Comparison of ENCODE assay signal across 23 mouse cellular contexts in the genomic region with DNA sequence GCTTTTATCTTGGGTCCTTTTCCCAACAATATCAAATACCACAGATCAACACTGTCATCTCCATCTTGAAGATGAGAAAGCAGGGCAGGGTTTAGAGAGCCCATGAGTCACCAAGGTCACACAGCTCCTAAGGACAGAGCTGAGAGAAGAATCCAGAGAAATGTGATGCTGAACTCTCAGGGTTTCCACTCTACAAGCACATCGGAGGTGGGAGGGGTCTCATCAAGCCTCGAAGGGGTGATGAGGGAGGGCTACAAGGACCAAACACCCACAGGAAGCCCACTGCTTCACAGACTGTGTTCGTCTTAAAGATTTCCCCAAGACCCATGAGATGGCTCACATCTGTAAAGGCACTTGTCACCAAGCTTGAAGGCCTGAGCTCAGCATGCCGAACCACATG. TPM values are rescaled to one million over a fixed set of nuclear protein-coding genes. Genes with fewer than 3 reads are reported as not detected.
A peak's percentile ranks its signal among the peaks of the same experiment; 100 is the strongest.
DNase-seq lines count a peak whose midpoint lies in the region; ATAC-seq and TF ChIP-seq lines count a peak whose summit lies in the region.
"Had no signal": no experiment of that assay in that cellular context is flagged by ENCODE, and none has a peak within 500 bp of the region (broad histone marks: within the 10 kb centered on the region; RNA-seq: fewer than 3 reads in every experiment).

No protein-coding gene starts in this region.

- ATAC-seq in heart, embryonic 13.5 days (ENCODE audit: extremely low read depth, insufficient number of reproducible peaks, low FRiP score, low TSS enrichment), result no peak
- no peak for ATAC-seq in liver, embryonic 13.5 days (ENCODE audit: low read depth)
- ATAC-seq in liver, postnatal 0 days, result no peak
- ATAC-seq: activated CD4-positive, CD25-positive, alpha-beta regulatory T cell, adult 4 months; intestine, embryonic 15.5 days; Patski had no signal

- no peak for TF ChIP-seq EP300 in liver, postnatal 0 days (IDR thresholded peaks at IDR 0.05; ENCODE audit: low read depth)

- WGBS in heart, embryonic 13.5 days, result 58% methylated on average over 4 of the region's 4 CpGs
- WGBS in liver, embryonic 13.5 days (ENCODE audit: insufficient replicate concordance), result 61% methylated on average over 4 of the region's 4 CpGs
- WGBS in liver, postnatal 0 days (ENCODE audit: insufficient replicate concordance), result 79% methylated on average over 4 of the region's 4 CpGs

- no peaks in the 10 kb centered on the region for H3K27me3 ChIP-seq in heart, embryonic 13.5 days (replicated peaks)
- H3K27me3 ChIP-seq in liver, embryonic 13.5 days, result no peaks in the 10 kb centered on the region
- H3K27me3 ChIP-seq in liver, postnatal 0 days (ENCODE audit: insufficient read depth, low read length), result no peaks in the 10 kb centered on the region
- H3K27me3 ChIP-seq: CH12.LX; embryonic facial prominence, embryonic 12.5 days; forebrain, embryonic 12.5 days; intestine, embryonic 15.5 days; Patski had no signal

- H3K27ac ChIP-seq in heart, embryonic 13.5 days (replicated peaks), result no peak overlapping the region
- H3K27ac ChIP-seq in liver, embryonic 13.5 days, result no peak overlapping the region
- no peak overlapping the region for H3K27ac ChIP-seq in liver, postnatal 0 days (ENCODE audit: low read depth)
- H3K27ac ChIP-seq: embryonic facial prominence, embryonic 12.5 days; forebrain, embryonic 12.5 days; hindbrain, embryonic 14.5 days; intestine, embryonic 15.5 days had no signal

- H3K36me3 ChIP-seq in heart, embryonic 13.5 days, result peaks cover 25% of the 10 kb centered on the region
- H3K36me3 ChIP-seq in liver, embryonic 13.5 days, result peaks cover 47% of the 10 kb centered on the region
- peaks cover 10% of the 10 kb centered on the region for H3K36me3 ChIP-seq in liver, postnatal 0 days (replicated peaks; ENCODE audit: insufficient read depth, low read length)

- no peak overlapping the region for H3K4me3 ChIP-seq in heart, embryonic 13.5 days
- H3K4me3 ChIP-seq in liver, embryonic 13.5 days (replicated peaks), result no peak overlapping the region
- H3K4me3 ChIP-seq in liver, postnatal 0 days (ENCODE audit: low read depth, low read length), result no peak overlapping the region
- H3K4me3 ChIP-seq: embryonic facial prominence, embryonic 12.5 days; forebrain, embryonic 12.5 days; heart, adult 2 months; intestine, embryonic 15.5 days had no signal

- peak; percentile 78 for DNase-seq in adrenal gland, adult 2 months
- DNase-seq in adrenal gland, postnatal 10 days, result no peak
- no peak for DNase-seq in heart, adult 9 months (ENCODE audit: low spot score in 2 of 2)
- no peak for DNase-seq in liver, embryonic 13.5 days
- DNase-seq in liver, postnatal 0 days, result no peak
- peak; percentile 45 for DNase-seq in 416B (ENCODE audit: low read depth)
- DNase-seq: adrenal gland, adult 8-10 months; cerebellum, adult 11-12 months; cerebellum, adult 9-10 months; cerebellum, postnatal 25 days; gastrocnemius, postnatal 10 days; heart, adult 2 months; heart, postnatal 10 days; heart, postnatal 4 days had no signal

- peaks cover 46% of the 10 kb centered on the region for H3K4me1 ChIP-seq in heart, embryonic 13.5 days
- H3K4me1 ChIP-seq in liver, embryonic 13.5 days (replicated peaks), result peaks cover 58% of the 10 kb centered on the region
- peaks cover 34% of the 10 kb centered on the region for H3K4me1 ChIP-seq in liver, postnatal 0 days (ENCODE audit: insufficient read depth)

- H3K9me3 ChIP-seq in heart, embryonic 13.5 days, result no peaks in the 10 kb centered on the region
- peaks cover 10% of the 10 kb centered on the region for H3K9me3 ChIP-seq in liver, embryonic 13.5 days (replicated peaks)
- peaks cover 7% of the 10 kb centered on the region for H3K9me3 ChIP-seq in liver, postnatal 0 days (ENCODE audit: low read length)
- H3K9me3 ChIP-seq: embryonic facial prominence, embryonic 12.5 days; forebrain, embryonic 12.5 days; intestine, embryonic 15.5 days had no signal

- 0 out of 2 replicates have a peak overlapping the region, but pooled peaks have one; percentile 6 for H3K9ac ChIP-seq in heart, embryonic 13.5 days
- H3K9ac ChIP-seq in liver, embryonic 13.5 days, result 0 out of 2 replicates have a peak overlapping the region, but pooled peaks have one; percentile 1
- H3K9ac ChIP-seq in liver, postnatal 0 days (replicated peaks), result no peak overlapping the region
- H3K9ac ChIP-seq: embryonic facial prominence, embryonic 12.5 days; forebrain, embryonic 12.5 days; hindbrain, embryonic 14.5 days; intestine, embryonic 15.5 days had no signal

- no peak overlapping the region for H3K4me2 ChIP-seq in heart, embryonic 13.5 days
- H3K4me2 ChIP-seq in liver, embryonic 13.5 days, result no peak overlapping the region
- H3K4me2 ChIP-seq in liver, postnatal 0 days (ENCODE audit: low read depth, low read length), result no peak overlapping the region
- H3K4me2 ChIP-seq: embryonic facial prominence, embryonic 12.5 days; forebrain, embryonic 12.5 days; hindbrain, embryonic 14.5 days; intestine, embryonic 15.5 days had no signal

- TF ChIP-seq CTCF in liver, postnatal 0 days (IDR thresholded peaks at IDR 0.05; ENCODE audit: low read depth), result no peak

RNA-seq across cellular contexts. Expression of a gene that starts 5.7 kb away (rescaled TPM):
- 100 to 1,000 TPM in 1 of 2 experiments, 10 to 100 TPM in 1; 96.8 to 142 TPM for total RNA-seq in adrenal gland, adult 2 months (2021)
- 155 and 228 TPM in 2 replicates for polyA plus RNA-seq in adrenal gland, adult 2 months (2012; rRNA removed)
- total RNA-seq in adrenal gland, postnatal 10 days (2021), result 10 to 100 TPM; 60.1 to 72.8 TPM
- polyA plus RNA-seq in heart, embryonic 13.5 days (2015; fragmentation: Nextera tagmentation; extraction: Ambion mirVana), result 24.0 and 26.1 TPM in 2 replicates
- polyA plus RNA-seq in liver, embryonic 13.5 days (2015; fragmentation: Nextera tagmentation; extraction: Ambion mirVana), result 17.3 and 18.4 TPM in 2 replicates
- 12.4 and 13.7 TPM in 2 replicates for polyA plus RNA-seq in liver, postnatal 0 days (2015; fragmentation: Nextera tagmentation; extraction: Ambion mirVana)

RNA-seq across cellular contexts. Expression of a gene that starts 36.1 kb away (rescaled TPM):
- 1 to 10 TPM in 1 of 2 experiments, under 1 TPM in 1; 0.46 to 1.2 TPM for total RNA-seq in adrenal gland, adult 2 months (2021)
- 0.09 TPM in 1 of 2 replicates, not detected in the other for polyA plus RNA-seq in adrenal gland, adult 2 months (2012; rRNA removed)
- total RNA-seq in adrenal gland, postnatal 10 days (2021), result 1 to 10 TPM in 1 of 2 experiments, under 1 TPM in 1; 0.79 to 2.2 TPM
- polyA plus RNA-seq in heart, embryonic 13.5 days (2015; fragmentation: Nextera tagmentation; extraction: Ambion mirVana), result 0.24 TPM in 1 of 2 replicates, not detected in the other
- not detected in 2 replicates for polyA plus RNA-seq in liver, embryonic 13.5 days (2015; fragmentation: Nextera tagmentation; extraction: Ambion mirVana)
- 0.38 and 0.46 TPM in 2 replicates for polyA plus RNA-seq in liver, postnatal 0 days (2015; fragmentation: Nextera tagmentation; extraction: Ambion mirVana)
- total RNA-seq: gastrocnemius, postnatal 10 days; gastrocnemius, postnatal 4 days; heart, adult 2 months; heart, postnatal 10 days; heart, postnatal 4 days had no signal
- polyA plus RNA-seq: heart, adult 2 months; intestine, embryonic 15.5 days had no signal

Comparison
In these comparisons a context has a peak if more than half of its experiments do, and no peak if none do; other contexts are left out.
1. DNase-seq: peak in adrenal gland, adult 2 months (single experiment) and 416B (single experiment); none in adrenal gland, postnatal 10 days (single experiment), heart, adult 9 months (0 of 2), liver, embryonic 13.5 days (single experiment) and liver, postnatal 0 days (single experiment).